Mouse (Mus musculus): ENCODE measurements around the gene Acaca.

GRCm38 (mm10) chr11:84293288-84293687 lies 163.8 kb downstream of the Acaca start:
- TF ChIP-seq CTCF (IDR thresholded peaks at IDR 0.05; ENCODE audit: extremely low read depth, insufficient read depth, low read length) = no peak
- TF ChIP-seq POLR2A (IDR thresholded peaks at IDR 0.05; ENCODE audit: extremely low read depth, insufficient read depth, low read length) = no peak

Measured in cortical plate, adult 2 months (tissue).